9 mouse cellular contexts compared by ENCODE assay signal in the genomic region with DNA sequence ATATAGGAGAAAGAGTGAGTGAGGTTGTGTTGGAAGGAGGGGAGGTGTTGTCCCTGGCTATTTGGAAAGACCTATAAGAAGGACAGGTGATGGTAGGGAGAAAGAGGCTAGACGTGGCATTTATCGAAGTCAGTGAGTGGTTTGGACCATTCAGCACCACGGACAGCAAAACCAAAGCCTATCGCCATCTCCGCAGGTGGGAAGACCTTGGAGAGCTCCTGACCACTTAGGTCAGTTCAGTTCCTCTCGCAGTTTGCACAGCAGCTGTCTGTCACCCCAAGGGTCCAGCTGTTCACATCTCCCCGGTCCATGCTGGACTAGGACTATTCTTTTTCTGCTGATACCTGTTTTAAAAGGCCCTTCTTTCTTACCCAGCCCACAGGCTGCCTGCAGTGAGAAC. TPM values are rescaled to one million over a fixed set of nuclear protein-coding genes. Genes with fewer than 3 reads are reported as not detected.
A peak's percentile ranks its signal among the peaks of the same experiment; 100 is the strongest.
DNase-seq lines count a peak whose midpoint lies in the region; ATAC-seq lines count a peak whose summit lies in the region.
"Had no signal": no experiment of that assay in that cellular context is flagged by ENCODE, and none has a peak within 500 bp of the region (broad histone marks: within the 10 kb centered on the region; RNA-seq: fewer than 3 reads in every experiment).

No protein-coding gene starts in this region.

- peak; percentile 64 for DNase-seq in neural tube, embryonic 10.5 days (ENCODE audit: extremely low spot score, low spot score)
- peak; percentile 29 for DNase-seq in adrenal gland, postnatal 25 days
- peak; percentile 36 for DNase-seq in kidney, adult 9 months
- DNase-seq in frontal cortex, postnatal 14 days (ENCODE audit: low spot score in 2 of 2) = no peak
- no peak for DNase-seq in frontal cortex, postnatal 36 days (ENCODE audit: low spot score in 2 of 2)

- no peaks in the 10 kb centered on the region for H3K9me3 ChIP-seq in neural tube, embryonic 15.5 days (replicated peaks)
- H3K9me3 ChIP-seq in forebrain, embryonic 13.5 days (replicated peaks) = no peaks in the 10 kb centered on the region

- no peaks in the 10 kb centered on the region for H3K36me3 ChIP-seq in neural tube, embryonic 15.5 days
- no peaks in the 10 kb centered on the region for H3K36me3 ChIP-seq in forebrain, embryonic 13.5 days (ENCODE audit: poor library complexity, severe bottlenecking)

- no peaks in the 10 kb centered on the region for H3K4me1 ChIP-seq in neural tube, embryonic 15.5 days
- no peaks in the 10 kb centered on the region for H3K4me1 ChIP-seq in forebrain, embryonic 13.5 days

- WGBS in neural tube, embryonic 15.5 days = 18% methylated on average over 7 of the region's 7 CpGs
- WGBS in forebrain, embryonic 13.5 days = 15% methylated on average over 7 of the region's 7 CpGs

- H3K9ac ChIP-seq in neural tube, embryonic 15.5 days (replicated peaks) = no peak overlapping the region
- no peak overlapping the region for H3K9ac ChIP-seq in forebrain, embryonic 13.5 days

- no peak overlapping the region for H3K4me2 ChIP-seq in neural tube, embryonic 15.5 days
- H3K4me2 ChIP-seq in forebrain, embryonic 13.5 days = no peak overlapping the region

- ATAC-seq in neural tube, embryonic 15.5 days (ENCODE audit: low FRiP score) = no peak
- ATAC-seq in megakaryocyte-erythroid progenitor cell, adult 5-6 weeks (replicated peaks; ENCODE audit: low FRiP score, low TSS enrichment, poor library complexity, severe bottlenecking) = peak; percentile 61
- ATAC-seq in forebrain, embryonic 13.5 days = no peak

- H3K4me3 ChIP-seq in neural tube, embryonic 15.5 days (replicated peaks) = no peak overlapping the region
- H3K4me3 ChIP-seq in forebrain, embryonic 13.5 days = no peak overlapping the region

- peaks cover 30% of the 10 kb centered on the region for H3K27me3 ChIP-seq in neural tube, embryonic 15.5 days (replicated peaks)
- H3K27me3 ChIP-seq in forebrain, embryonic 13.5 days = peaks cover 2% of the 10 kb centered on the region

- no peak overlapping the region for H3K27ac ChIP-seq in neural tube, embryonic 15.5 days (replicated peaks)
- no peak overlapping the region for H3K27ac ChIP-seq in forebrain, embryonic 13.5 days

RNA-seq across cellular contexts. Expression of a gene that starts 24.5 kb away (rescaled TPM):
- polyA plus RNA-seq in neural tube, embryonic 15.5 days (2015; fragmentation: Nextera tagmentation; extraction: Ambion mirVana) = 1.3 and 1.5 TPM in 2 replicates
- not detected in 2 replicates for total RNA-seq in adrenal gland, postnatal 25 days (2021)
- not detected in 2 replicates for total RNA-seq in megakaryocyte-erythroid progenitor cell, adult 5-6 weeks (2014; fragmentation: Nextera tagmentation)
- not detected in 2 replicates for total RNA-seq in megakaryocyte-erythroid progenitor cell, adult 5-6 weeks (2017)
- 0.28 and 0.30 TPM in 2 replicates for polyA plus RNA-seq in forebrain, embryonic 13.5 days (2015; fragmentation: Nextera tagmentation; extraction: Ambion mirVana)
- total RNA-seq: neutrophil, adult 5-6 weeks had no signal

Comparison
In these comparisons a context has a peak if more than half of its experiments do, and no peak if none do; other contexts are left out.
1. DNase-seq: peak in neural tube, embryonic 10.5 days (single experiment), adrenal gland, postnatal 25 days (single experiment) and kidney, adult 9 months (single experiment); none in frontal cortex, postnatal 14 days (0 of 2) and frontal cortex, postnatal 36 days (0 of 2).